Mouse (Mus musculus) embryo, embryonic 10 days (tissue): ENCODE data around the gene Syt8.

ENCODE experiments used
- DNase-seq: peaks from one replicate; pipeline ENCODE4 v3.0.0-alpha.2; 2015; ENCODE audit warnings: low spot score

Syt8 gene

DNA sequence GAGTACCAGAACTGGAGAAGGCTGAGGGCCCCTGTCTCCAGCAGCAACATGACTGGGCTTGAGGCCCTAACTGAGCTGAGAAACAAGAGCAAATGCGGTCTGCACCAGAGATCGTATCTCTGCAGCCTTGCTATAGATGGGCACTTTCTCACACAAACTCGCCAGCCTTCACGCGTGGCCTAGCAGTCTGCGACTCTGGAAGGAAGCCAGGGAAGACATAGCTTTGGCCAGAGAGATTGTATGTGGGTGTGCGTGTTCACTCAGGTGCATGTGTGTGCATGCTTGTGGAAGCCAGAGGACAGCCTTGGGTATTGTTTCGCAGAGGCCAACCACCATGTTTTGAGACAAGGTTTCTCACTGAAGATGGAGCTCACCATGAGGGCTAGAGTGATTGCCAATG lies 26.0 kb upstream of the Syt8 start:
- DNase-seq, result no peak

DNA sequence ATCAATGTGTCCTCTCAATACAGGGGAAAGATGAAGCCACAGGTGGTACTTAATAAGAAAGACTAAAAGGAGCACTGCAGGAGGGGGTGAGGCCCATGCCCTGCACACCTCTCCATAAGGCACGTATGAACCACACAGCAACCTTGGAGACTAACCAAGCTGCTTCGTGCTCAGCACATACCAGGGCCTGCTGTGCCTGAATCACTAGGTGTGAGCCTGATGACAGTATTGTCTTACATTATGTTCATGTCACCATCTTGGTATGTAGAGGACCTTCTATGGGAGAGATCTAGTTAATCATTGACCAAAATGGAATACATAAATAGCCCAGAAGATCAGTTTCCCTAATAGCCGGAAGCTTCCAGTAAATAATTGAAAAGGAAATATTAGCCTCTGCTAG lies 25.0 kb upstream of the Syt8 start:
- no peak for DNase-seq

DNA sequence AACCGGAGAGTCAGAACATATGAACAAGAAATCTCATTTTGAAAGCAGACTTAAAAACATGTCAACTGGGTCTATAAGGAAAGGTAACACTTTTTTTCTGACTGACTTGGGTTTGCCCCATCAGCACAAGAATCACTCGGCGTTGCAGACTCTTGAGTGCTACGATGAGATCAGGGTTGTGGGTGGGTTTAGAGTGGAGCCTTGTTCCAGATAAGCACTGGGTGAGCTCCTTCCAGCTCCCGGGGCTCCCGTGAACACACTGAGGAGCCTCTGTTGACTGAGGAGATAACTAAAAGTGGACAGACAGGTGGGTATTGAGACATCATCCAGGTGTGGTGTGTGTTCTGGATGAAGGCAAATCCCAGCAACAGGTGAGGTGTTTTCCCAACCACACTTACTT lies 21.4 kb upstream of the Syt8 start:
- no peak for DNase-seq

DNA sequence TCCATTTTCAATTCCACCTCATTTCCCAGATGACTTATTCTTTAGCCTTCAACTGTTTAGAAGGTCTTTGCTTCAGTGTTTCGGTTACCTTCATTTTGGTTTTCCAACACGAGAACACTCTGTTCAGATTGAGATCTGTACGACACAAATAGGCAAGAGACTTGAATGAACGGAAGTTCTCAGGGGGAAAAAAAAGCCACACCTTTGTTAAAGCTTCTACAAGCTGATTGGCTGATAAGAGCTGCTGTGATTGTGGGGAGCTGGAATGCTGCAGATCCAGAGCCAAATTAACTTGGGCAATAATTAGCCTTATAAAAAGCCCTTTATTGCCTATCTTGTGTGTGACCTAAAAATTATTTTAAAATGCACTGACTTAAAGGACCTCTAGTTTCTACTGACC lies 19.3 kb upstream of the Syt8 start:
- DNase-seq, result no peak

DNA sequence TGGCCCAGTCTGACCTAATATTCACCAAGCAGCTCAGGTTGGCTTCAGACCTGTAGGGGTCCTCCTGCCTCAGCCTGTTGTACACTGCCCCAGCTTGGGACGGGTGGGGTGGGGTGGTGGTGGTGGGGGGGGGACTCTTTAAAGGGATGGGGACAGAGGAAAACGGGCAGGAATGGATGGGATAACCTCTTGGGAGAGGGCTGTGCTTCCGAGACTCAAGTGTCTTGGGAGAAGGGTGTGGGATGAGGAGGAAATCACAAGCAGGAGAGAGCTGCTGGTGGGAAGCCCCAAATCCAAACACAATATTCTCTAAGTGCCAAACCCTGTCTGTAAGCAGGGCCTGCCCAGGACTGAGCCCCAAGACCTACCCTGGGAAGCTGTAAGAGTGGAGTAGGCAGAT lies 18.4 kb upstream of the Syt8 start:
- no peak for DNase-seq

DNA sequence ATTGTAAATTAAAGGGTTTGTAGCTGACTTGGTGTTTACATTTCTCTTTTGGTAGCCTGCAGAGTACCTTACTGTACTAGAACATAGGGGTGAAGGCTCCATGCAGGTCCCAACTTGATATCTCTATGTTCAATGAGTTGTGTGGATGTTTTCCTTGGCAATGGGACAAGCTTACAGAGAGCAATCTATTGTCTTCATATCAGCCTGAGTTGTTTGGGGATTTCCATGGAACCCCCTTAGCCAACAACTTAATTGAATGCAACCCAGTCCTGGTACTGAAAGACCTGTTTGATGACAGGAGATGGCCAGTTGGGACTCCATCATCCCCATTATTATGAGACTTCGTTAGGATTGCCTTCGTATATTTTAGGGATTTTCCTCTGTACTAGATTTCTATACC lies 16.6 kb upstream of the Syt8 start:
- DNase-seq, result no peak

DNA sequence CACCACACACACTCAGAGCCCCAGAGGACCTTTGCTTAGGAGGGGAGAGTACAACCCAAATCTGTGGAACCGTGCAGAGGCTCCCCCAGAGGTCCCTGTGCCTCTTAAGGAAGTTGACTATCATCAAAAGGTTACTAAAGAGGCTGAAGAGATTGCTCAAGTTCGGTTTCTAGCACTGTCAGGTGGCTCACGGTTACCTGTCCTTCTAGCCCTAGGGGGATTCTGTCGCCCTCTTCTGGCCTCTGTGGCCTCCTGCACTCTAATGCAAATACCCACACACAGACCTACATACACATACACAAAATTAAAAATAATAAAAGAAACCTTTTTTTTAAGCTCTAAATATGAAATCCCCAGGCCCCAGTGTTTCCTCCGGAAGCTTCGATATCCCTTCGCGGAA lies 16.0 kb upstream of the Syt8 start:
- DNase-seq, result no peak

DNA sequence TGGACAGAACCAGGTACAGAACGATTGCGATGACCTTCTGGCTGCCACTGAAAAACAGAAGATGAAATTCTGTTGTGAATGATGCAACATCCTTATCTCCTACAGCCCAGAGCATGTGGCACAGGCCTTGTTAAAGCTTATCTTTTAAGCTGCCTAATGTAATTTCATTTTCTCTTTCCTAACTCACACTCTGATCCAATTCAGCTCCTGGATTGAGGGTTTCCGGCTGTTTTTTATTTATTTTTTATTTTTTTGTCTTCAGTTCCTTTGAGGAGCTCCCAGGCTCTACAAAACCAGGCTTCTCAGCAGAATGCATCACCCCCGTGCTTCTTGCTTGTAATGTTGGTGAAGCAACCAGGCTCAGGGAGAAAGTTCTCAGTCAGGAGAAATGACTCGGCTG lies 14.8 kb upstream of the Syt8 start:
- DNase-seq, result no peak

DNA sequence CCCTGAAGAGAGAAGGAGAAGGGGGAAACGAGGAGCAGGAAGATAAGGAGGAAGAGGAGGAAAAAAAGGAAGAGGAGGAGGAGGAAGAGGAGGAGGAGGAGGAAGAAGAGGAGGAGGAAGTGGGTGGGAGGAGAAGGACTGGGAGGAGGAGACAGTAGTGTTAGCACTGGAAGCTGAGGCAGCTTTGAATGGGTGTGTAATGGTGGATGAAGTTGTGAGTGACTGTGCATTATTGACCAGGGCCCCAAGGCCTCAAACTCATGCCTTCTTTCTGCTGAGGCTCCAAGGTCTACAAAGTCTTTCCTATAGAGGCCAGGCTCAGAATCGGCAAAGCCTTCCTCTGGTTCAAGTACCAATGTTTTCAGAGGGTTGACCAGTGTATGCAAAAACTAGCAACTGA lies 12.8 kb upstream of the Syt8 start:
- DNase-seq, result no peak

DNA sequence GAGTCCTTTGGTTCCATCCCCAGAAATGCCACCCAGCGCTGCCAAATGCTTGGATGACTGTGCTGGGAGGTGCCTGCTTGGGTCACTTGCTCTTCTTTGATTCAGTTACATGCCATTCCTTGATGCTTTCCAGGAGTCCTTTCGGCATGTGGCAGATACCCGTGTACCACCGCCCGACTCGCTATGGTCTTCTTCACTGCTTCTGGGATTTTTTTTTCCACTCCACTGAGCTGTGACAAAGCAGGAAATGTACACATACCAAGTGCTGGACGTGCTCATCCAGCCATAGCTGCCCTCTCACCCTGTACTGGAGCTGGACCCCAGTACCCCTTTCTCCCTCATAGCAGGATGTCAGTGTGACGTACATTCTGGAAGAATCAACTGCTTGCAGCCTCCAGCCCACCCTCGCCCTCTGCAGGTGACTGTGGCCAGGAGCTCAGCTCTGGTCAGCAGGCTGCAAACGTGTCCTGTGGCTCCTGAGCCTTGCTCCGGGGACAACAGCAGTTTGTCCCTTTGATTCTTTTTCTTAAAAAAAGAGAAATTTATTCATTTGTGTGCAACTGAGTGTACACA lies 8.9 kb upstream of the Syt8 start:
- peak; percentile 47 for DNase-seq

DNA sequence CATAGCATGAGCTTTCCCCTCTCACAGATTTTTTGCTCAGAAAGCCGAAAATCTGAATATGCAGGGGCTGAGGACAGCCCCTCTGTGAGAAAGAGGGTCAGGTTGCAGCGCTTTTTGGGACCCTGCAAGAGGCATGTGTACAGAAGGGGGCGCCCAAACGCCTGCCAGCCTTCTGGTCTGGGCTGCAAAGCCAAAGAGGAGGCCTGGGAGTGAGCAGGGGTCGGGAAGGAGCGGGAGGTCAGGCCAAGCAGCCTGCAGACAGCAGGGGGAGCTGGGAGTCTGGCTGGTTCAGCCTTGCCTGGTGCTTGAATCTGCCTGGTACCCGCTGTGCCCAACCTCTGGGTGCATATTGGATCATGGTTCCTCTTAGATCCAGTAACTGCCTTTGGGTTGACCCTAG lies 6.4 kb upstream of the Syt8 start:
- peak; percentile 94 for DNase-seq

DNA sequence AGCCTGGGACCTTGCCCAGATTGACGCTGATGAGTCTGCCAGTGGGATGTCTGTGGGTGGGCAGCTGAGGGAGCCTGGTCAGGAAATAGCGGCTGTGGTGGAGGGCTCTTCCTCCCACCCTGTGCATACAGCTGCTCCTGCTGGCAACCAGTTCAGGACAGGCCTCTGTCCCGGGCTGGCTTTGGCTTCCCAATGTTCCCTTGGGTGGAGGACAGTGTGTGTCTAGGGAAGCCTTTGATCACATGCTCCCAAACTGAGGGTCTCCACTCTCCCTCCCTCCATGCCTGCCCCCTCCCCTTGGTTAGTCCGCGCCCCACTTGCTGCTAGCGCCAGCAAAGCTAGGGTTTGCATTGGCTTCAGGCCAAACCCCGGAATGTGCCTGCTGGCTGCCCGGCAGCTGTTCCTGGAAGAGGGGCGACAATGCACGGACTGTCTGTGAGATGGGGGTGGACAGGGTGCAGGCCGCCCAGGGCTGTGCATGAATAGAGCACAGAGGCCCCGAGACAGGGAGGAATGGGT lies 4.4 kb upstream of the Syt8 start:
- DNase-seq, result no peak

DNA sequence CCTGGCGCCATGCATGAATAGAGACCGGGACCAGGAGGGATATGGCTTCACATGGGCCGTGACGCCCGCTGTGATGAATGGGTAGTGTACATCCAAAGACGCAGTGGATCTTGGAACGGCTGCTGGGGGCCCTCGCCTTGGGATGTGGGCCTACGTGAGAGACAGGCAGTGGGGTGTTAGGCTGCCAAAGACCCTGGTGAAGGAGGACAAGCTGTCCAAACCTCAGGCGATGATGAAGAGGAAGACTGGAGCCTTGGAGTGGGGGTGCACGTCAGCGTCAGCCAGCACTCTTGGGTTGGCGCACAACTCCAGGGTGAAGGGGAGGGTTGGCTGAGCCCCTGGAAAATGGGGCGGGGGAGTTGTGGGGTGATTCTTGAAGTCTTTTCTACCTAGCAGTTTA lies 3.5 kb upstream of the Syt8 start:
- DNase-seq, result no peak

DNA sequence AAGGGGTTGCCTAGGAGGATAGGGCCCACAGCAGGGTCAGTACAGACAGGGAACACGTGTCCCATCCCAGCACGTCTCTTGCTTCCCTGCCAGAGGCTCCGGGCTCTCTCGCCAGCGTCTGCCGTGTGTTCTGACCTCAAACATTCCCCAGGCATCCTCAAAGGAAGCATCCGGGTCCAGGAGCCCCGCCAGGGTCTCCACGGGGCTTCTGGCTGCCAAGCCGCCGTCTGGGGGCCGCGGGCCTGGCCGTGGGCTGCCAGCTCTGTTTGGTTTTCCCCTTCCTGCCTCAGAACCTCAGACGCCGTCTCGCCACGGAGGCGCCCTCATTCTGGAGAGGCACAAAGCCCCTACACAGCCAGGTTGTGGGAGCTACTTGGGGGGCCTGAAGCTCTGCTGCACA lies 1.0 kb upstream of the Syt8 start:
- no peak for DNase-seq

DNA sequence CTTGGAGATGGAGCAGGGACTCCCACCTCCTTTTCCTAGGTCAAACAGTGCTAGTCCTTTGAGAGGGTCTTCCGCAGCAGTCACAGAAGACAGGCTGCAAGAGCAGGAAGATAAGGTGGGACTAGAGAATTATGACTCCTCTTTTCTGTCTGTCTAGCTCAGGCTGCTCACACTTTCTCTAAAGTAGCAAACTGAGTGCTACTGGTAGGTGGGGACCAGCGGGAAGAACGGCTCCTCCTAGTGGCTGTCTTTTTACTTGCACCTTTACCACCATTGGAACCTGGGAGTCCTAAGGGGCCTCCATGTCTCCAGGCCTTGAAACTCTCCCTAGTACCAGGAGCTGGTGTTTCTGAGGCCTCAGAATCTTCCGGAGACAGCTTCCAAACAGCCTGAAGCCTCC lies 874 bp downstream of the Syt8 start:
- DNase-seq, result peak; percentile 84

DNA sequence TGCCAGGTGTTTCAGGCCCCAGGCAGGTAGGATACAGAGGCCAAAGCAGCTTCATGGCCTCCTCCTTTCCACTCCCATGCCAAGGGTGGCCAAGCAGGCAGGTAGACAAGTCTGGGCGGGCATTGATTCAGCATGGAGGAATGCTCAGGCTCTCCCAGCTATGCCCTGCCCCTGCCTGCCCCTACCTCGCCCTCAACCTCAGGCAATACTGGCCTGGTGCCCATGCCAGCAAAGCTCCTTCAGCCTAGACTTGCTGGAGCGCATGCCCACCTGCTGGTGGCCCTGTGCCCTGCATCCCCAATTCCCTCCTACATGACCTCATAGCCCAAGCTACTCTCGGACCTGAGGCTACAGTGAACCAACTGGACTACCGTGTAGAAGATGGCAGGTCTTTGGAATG lies 2.7 kb downstream of the Syt8 start:
- DNase-seq, result no peak

DNA sequence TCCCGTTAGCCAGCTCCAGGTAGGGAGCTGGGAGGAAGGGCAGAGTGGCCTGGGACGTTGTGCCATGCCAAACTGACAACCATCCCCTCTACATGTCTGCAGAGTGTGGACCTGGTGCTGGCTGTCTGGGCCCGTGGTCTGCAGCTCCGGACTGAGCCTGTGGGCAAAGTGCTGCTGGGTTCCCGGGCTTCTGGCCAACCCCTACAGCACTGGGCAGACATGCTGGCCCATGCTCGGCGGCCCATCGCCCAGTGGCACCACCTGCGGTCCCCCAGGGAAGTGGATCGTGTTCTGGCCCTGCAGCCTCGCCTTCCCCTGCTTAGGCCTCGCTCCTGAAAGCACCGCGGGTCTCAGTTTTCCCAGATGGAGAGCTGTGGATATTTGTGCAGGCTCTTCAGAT lies 5.3 kb downstream of the Syt8 start:
- no peak for DNase-seq

DNA sequence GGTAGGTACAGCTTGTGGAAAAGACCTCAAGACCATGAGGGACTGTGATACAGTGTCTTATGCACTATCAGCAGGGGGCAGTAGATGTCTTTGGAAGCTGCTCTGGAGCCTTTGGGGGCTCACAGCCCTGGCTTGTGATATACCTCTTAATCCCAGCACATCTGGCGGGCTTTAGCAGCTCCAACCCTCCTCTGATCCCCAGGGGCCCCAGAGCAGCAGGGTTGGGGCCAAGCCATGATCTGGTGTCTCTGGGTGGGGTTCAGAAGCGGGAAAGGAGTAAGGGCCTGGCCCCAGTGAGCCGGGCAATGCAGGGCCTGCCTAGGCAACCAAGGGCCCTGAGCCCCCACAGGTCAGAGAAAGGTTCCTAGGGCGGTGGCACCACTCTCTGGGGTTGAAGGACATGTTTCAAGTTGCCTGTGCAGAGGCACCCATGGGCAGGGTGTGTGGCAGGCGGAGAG lies 6.0 kb downstream of the Syt8 start:
- peak; percentile 88 for DNase-seq

DNA sequence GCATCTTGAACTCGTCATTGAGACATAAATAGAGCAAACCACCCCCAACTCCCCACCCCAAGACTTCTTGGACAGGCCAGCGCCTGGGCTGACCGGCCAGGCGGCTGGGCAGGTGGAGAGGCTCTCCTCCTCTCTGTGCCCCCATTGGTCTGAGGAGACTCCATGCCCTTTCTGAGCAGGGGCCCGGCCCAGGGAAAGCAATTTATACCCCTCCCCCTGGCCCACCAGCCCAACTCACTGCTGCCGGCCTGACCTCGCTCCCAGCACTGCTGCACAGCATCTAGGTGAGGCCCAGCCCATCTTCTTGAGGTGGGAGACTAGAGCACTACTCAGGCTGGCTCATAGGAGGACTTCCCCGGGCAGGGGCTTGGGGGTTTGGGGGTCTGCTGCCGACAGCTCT lies 6.9 kb downstream of the Syt8 start, which contains the start of gene Tnni2:
Tnni2 (plus strand) TSS at position 224 of the 400 bp plus-strand sequence.
- DNase-seq, result no peak

DNA sequence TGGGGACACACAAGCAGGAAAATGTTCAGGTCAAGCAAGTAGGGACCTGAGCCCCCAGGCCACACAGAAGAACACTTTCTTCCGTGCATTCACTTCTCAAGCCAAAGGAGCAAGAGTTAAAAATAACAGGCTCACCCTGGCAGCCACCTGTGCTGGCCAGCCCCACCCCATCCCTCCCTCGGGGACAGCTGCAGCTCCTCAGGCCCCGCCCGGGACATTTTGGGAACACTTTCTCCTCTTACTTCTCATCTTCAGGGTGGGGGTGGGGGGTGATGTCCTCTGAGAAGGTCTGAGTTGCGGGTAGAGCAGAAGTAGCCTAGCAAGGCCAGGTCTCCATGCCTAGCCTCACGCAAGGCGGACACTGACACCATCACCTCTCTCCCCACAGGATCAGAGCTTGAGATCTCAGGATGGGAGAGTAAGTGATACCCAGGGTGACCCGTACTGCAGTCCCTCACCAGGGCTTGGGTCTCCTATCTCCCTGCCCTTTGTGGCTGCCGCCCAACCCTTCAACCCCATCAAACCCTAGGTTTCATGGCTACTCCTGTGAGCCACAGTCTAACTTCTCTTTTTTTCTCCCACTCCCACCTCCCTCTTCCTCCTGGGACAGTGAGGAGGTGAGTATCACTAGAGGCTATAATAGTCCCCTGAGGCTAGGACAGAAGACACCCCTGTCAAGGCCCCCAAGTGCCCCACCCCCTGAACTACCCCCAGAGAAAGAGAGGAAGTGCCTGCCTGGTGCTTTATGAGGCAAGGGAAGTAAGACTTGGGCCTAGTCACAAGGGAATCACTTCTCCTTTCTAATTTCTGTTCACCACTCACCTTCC lies 7.6 kb downstream of the Syt8 start:
- DNase-seq, result no peak

DNA sequence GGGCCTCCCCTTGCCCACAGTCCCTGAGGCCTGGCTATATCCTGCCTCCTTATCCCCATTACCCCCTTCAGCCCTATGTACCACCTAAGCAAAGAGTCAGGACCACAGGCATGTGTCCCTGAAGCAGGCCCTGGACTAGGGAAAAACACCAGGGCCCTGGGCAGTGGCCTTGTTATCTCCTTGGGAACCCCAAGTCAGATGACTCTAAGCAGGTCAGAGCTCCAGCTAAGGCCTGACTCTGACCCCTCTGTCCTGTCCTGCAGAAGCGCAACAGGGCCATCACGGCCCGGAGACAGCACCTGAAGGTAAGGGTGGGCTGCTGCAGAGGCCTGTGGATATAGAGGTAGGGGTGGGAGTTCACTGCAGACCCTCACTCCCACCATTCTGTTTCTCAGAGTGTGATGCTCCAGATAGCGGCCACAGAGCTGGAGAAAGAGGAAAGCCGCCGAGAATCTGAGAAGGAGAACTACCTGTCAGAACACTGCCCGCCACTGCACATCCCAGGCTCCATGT lies 8.3 kb downstream of the Syt8 start:
- no peak for DNase-seq

DNA sequence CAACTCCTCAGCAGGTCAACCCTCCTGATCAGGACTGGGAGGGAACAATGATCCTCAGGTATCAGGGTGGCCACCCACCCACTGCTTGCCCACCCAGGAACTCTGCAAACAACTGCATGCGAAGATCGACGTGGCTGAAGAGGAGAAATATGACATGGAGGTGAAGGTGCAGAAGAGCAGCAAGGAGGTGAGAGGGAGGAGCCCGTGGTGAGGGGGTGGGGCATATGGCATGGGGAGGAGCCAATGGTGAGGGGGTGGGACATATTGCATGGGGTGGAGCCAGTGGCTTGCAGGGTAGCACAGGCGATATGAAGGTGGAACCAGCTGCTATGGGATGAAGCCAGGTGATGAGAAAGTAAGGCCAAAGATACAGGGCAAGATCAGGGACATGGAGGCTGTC lies 8.8 kb downstream of the Syt8 start:
- DNase-seq, result no peak

DNA sequence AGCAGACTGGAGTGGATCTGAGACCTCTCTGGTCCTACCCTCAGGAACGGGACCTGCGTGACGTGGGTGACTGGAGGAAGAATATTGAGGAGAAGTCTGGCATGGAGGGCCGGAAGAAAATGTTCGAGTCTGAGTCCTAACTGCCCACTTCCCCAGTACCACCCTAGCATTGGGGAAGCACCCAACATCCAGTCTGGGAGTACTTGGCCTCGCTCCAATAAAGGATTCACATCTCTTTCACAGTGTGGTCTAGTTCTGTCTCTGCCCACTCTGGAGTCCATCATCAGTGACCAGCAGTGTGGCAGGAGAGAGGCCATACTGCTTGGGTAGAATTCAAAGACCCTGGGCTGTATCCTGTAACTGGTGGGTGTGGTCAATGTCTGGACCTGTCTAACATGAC lies 9.5 kb downstream of the Syt8 start:
- DNase-seq, result no peak

DNA sequence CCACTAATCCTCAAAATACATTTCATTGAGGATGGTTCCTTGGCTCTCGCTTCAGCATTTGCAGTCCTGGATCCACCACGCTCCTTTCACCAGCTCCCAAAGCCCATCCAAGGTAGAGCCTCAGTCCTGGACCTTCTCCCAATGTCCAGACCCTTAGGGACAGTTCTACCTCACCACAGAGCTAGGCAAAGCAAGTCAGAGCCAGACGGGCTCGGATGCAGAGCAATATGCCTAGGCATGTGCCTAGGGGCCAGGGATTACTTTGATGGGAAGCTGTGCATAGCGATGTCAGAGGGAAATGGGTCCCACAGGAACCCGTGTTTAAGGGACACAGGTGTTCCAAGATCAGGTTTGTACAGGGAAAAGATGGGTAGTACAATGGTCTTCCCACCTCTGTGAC lies 10.7 kb downstream of the Syt8 start:
- DNase-seq, result no peak
